Mouse (Mus musculus) erythroblast, embryonic 14.5 days (primary cell): ENCODE measurements around the gene Tmem132b.

ENCODE experiments used
- GATA1 ChIP-seq: IDR thresholded peaks from 2 replicates; pipeline ENCODE4 v1.6.1; 2012; ENCODE audit warnings: low read length, inconsistent platforms, mixed read lengths
- TAL1 ChIP-seq: IDR thresholded peaks from 3 replicates; pipeline ENCODE4 v1.6.1; 2012; ENCODE audit warnings: low read length, inconsistent platforms, mixed read lengths

- no peak for TF ChIP-seq TAL1
- no peak for TF ChIP-seq GATA1
These were observed 235.4 kb downstream of the Tmem132b start for GRCm38 (mm10) chr5:125766941-125767340.
